Mouse (Mus musculus) hindbrain, postnatal 0 days (tissue): Measurements from ENCODE around the gene Mup17. TPM values are rescaled to one million over a fixed set of nuclear protein-coding genes. Genes with fewer than 3 reads are reported as not detected.
"Not testable (repeated sequence)": the region's sequence is repeated elsewhere in the genome, so short reads cannot be mapped to it uniquely, and the experiment has no call there.

Experiments used
- ATAC-seq: fragments of 200-750 bp; cut with Nextera tagmentation; 2 replicates; pipeline ENCODE4 v1.8.0; 2017; ENCODE audit warnings: mild to moderate bottlenecking, moderate TSS enrichment, moderate library complexity
- DNase-seq: peaks from one replicate; pipeline ENCODE4 v3.0.0-alpha.2; 2015; ENCODE audit warnings: low spot score
- H3K27ac ChIP-seq: fragments of 300-500 bp; sonication (generic); 2 replicates; pipeline ENCODE4 v1.5.1; 2014; ENCODE audit warnings: mild to moderate bottlenecking
- H3K27me3 ChIP-seq: fragments of 300-500 bp; sonication (generic); 2 replicates; pipeline ENCODE4 v1.6.1; 2014; ENCODE audit warnings: low read length, mixed read lengths; ENCODE audit not compliant: insufficient read depth
- H3K36me3 ChIP-seq: fragments of 300-500 bp; sonication (generic); 2 replicates; pipeline ENCODE4 v1.6.1; 2014; ENCODE audit warnings: low read length, mixed read lengths; ENCODE audit not compliant: insufficient read depth
- H3K4me1 ChIP-seq: fragments of 300-500 bp; sonication (generic); 2 replicates; pipeline ENCODE4 v1.6.1; 2014; ENCODE audit warnings: antibody characterized with exemption, low read length, mixed read lengths; ENCODE audit not compliant: insufficient read depth
- H3K4me2 ChIP-seq: fragments of 300-500 bp; sonication (generic); 2 replicates; pipeline ENCODE4 v1.6.1; 2014; ENCODE audit warnings: low read depth, mild to moderate bottlenecking, low read length, moderate library complexity, mixed read lengths
- H3K4me3 ChIP-seq: fragments of 300-500 bp; sonication (generic); 2 replicates; pipeline ENCODE4 v1.5.1; 2014; ENCODE audit warnings: low read length
- H3K9ac ChIP-seq: fragments of 300-500 bp; sonication (generic); replicated peaks from 2 replicates; pipeline ENCODE4 v1.6.1; 2014; ENCODE audit warnings: mild to moderate bottlenecking, low read length, moderate library complexity, mixed read lengths
- H3K9me3 ChIP-seq: fragments of 300-500 bp; sonication (generic); 2 replicates; pipeline ENCODE4 v1.6.1; 2016; ENCODE audit warnings: low read length, mixed read lengths
- CTCF ChIP-seq: IDR thresholded peaks from 2 replicates; pipeline ENCODE4 v1.5.1; 2016; ENCODE audit warnings: antibody characterized with exemption, control low read depth, low read depth
- WGBS: fragments of 180-500 bp; shearing (Covaris S2); extraction: QIAGEN DNeasy Blood & Tissue Kit; methylation state at CpG from one replicate; pipeline ENCODE4 v1.1.7; 2014; 5-methylcytosine and 5-hydroxymethylcytosine counted together
- polyA plus RNA-seq: library from polyadenylated mRNA; unstranded; fragments of >200 nt; fragmentation: Nextera tagmentation; extraction: Ambion mirVana; gene quantifications from 2 replicates; pipeline ENCODE4 v1.2.1, GENCODE M21; 2015
- total RNA-seq: library from RNA; depleted of rRNA; stranded (reverse); fragments of >200 nt; gene quantifications from 2 replicates; pipeline ENCODE4 v1.2.3, GENCODE M21; 2014; rRNA removed

Mup17 gene
- total RNA-seq (not detected in 2 replicates), polyA plus RNA-seq (not detected in 2 replicates)

DNA sequence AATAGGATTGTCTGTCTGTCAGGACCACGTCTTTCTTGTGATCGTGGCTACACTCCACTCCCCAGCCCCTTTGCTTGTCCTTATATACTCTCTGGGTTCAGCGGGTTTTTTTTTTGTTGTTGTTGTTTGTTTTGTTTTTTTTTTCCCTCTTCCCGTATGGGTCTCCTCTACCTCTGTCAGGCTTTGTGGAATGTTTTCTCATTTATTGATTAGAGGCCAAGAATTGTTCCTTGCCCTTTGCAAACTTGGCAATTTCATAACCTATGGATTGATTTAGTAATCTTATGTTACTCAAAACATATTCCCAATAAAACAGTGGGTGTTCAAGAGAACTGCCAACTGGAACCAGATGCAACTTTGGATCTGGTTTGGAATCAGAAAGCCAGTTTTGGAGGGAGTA lies at the start of gene Mup17:
TSS of gene Mup17 (minus strand) at position 101 of the 400 bp plus-strand sequence.
- not testable (repeated sequence) for H3K36me3 ChIP-seq, ATAC-seq, H3K4me3 ChIP-seq, DNase-seq, H3K9me3 ChIP-seq, H3K27ac ChIP-seq, H3K9ac ChIP-seq, H3K4me2 ChIP-seq, H3K4me1 ChIP-seq, H3K27me3 ChIP-seq
- WGBS = 62% methylated on average over 3 of the region's 4 CpGs

DNA sequence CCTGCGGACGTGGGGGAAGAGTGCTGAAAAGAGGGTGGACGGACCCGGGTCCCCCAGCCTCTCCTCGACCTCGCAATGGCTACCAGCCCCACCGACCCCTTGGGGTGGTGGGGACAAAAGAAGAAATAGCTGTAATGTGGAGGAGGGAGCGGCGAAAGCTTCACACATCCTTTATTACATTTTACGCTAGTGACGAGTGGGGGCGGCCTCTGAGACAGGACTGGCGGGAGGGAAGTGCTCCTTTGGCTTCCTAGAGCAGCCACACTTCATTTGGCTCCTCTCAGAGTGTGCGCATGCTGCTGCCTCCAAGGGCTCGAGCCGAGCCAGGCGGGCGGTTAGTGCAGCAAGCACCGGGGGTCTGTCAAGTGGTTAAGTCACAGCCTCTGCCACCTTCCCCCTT lies 24.1 kb downstream of the Mup17 start:
- H3K36me3 ChIP-seq, H3K9me3 ChIP-seq, H3K27me3 ChIP-seq, H3K4me2 ChIP-seq, ATAC-seq, DNase-seq, H3K9ac ChIP-seq, H3K4me3 ChIP-seq, H3K27ac ChIP-seq, H3K4me1 ChIP-seq: not testable (repeated sequence)
- 93% methylated on average over 19 of the region's 19 CpGs for WGBS

DNA sequence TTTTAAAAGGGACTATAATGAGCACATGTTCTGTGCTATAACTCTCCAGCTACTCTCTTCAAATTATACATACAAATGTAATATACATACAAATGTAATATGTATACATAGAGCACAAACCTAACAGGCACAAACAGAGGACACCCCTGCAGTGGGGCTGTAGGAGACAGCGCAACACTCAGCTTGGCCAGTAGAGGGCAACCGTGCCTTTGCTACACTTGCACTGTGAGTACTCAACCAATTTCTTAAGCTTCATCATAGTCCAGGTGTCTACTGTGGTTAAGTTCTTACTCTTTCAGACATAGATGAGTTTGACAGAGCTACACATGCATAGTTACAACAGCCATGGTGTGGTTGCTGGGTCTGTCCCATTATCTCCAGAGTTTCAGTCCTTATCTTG lies 39.8 kb downstream of the Mup17 start:
- DNase-seq = not testable (repeated sequence)

More for the DNA sequence above, 39.8 kb downstream of the Mup17 start:
- H3K27me3 ChIP-seq, H3K9ac ChIP-seq, ATAC-seq, H3K27ac ChIP-seq, H3K4me1 ChIP-seq, H3K4me2 ChIP-seq, H3K36me3 ChIP-seq, H3K9me3 ChIP-seq, H3K4me3 ChIP-seq: not testable (repeated sequence)
- peak; percentile 41 for TF ChIP-seq CTCF
- WGBS = 46% methylated on average over 2 of the region's 2 CpGs

Other genes starting within 250 kb of the Mup17 start
- gene Mup15, start 156.1 kb downstream of the Mup17 start, total RNA-seq = not detected in 2 replicates
- gene Mup15, start 156.1 kb downstream of the Mup17 start, polyA plus RNA-seq = not detected in 2 replicates
- gene Mup16, start 76.3 kb downstream of the Mup17 start, total RNA-seq = not detected in 2 replicates
- gene Mup16, start 76.3 kb downstream of the Mup17 start, polyA plus RNA-seq = not detected in 2 replicates
- not detected in 2 replicates for gene Mup18, start 78.3 kb upstream of the Mup17 start, total RNA-seq
- not detected in 2 replicates for gene Mup18, start 78.3 kb upstream of the Mup17 start, polyA plus RNA-seq
- gene Mup19, start 186.4 kb upstream of the Mup17 start, total RNA-seq = not detected in 2 replicates
- gene Mup19, start 186.4 kb upstream of the Mup17 start, polyA plus RNA-seq = not detected in 2 replicates
- not detected in 2 replicates for gene Mup5, start 239.4 kb upstream of the Mup17 start, total RNA-seq
- gene Mup5, start 239.4 kb upstream of the Mup17 start, polyA plus RNA-seq = not detected in 2 replicates